Mouse (Mus musculus): ENCODE results near the gene Ube2o.
A peak's percentile ranks its signal among the peaks of the same experiment; 100 is the strongest.

Gene Ube2o

DNA sequence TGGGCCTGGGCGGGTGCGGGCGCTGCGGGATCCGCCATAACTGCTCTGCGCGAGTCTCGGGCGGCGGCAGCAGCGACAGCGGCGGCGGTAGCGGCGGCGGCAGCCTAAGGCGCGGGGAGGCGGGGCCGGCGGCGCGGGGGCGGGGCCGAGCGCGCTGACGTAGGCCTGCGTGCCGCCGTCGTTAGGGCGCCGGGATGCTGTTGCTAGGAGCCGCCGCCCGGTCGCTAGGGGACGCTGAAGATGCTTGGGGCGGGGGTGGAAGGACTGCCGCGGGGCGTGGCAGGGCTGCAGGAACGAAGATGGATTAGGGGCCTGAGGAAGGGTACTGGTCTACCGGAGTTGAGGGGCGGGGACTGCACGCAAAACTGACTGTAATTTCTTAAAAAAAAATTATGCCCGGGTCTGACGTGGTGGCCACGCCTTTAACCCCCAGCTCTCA, at the start of gene Ube2o:
Gene Ube2o (minus strand): TSS at position 72 of the 439 bp plus-strand sequence.
- DNase-seq = peak; percentile 72

DNA sequence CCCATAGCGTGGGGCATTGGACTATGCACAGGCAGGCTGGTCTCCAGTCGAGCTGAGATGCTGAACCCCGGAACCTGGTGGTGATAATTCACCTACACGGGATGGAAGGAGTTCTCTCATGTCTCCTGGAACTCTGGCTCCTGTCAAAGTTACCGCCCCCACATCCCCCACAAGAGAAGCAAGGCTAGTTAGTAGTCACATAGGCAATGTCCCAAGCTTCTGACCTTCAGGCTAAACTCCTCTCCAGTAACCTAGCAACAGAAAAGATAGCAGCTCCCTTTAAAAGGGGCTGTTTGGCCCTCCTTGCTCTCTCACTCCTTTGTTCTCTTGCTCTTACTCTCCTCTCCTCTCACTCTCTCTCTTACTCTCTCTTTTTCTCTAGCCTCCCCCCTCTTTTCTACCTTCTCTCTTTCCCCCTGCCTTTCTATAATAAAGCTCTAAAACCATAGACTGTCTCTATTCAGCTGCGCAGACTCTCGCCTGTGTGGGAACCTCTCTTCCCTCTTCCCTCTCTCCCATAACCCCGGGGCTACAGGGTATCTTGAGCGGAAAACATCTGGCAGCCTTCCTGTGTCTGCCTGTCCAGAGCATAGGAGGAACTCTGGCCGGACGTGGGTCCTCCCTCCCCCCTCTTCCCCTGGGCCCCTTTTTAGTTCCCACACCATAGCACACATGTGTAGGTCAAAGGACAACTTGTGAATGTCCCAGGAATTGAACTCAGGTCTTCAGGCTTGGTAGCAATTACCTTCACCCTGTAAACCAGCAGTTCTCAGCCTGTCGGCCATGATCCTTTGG, 49.1 kb upstream of the Ube2o start:
- no peak for DNase-seq

- no peak for DNase-seq
Observed at GRCm38 (mm10) chr11:116629472-116629871, 48.2 kb upstream of the Ube2o start.

GRCm38 (mm10) chr11:116628712-116629111, 47.5 kb upstream of the Ube2o start:
- peak; percentile 76 for DNase-seq

DNA sequence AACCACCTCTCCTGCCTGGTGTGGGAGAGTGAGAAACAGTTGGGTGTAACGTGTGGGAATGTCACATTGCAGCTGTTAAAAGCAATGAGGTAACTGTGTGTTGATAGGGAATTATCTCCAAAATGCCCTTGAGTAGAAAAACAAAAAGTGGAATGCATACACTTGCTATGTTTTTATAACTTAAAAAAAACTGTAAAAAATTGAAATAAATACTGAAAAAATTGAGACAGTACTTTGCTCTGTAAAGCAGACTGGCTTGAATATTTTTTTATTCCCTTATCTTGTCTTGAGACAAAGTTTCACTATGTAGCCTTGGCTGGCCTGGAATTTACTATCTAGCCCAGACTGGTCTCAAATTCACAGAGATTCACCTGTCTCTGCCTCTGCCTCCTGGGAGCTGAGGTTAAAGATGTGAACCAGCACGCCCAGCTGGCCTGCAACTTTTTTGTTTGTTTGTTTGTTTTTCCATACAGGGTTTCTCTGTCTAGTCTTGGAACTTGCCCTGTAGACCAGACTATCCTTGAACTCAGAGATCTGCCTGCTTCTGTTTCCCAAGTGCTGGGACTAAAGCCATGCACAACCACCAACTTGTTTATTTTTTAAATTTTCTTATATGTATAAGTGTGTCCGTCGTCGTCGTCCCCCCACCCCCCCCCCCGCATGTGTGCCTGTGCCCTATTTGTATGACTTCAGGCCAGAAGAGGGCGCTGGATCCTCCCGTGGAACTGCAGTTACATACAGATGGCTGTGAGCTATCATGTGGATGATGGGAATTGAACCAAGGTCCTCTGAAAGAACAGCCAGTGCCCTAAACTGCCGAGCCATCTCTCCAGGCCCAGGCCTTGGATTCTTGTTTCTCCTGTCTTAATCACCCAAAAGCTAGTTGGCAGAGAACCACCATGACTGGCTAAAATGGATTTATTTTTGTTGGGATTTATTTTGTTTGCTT, 46.1 kb upstream of the Ube2o start:
- no peak for DNase-seq

DNA sequence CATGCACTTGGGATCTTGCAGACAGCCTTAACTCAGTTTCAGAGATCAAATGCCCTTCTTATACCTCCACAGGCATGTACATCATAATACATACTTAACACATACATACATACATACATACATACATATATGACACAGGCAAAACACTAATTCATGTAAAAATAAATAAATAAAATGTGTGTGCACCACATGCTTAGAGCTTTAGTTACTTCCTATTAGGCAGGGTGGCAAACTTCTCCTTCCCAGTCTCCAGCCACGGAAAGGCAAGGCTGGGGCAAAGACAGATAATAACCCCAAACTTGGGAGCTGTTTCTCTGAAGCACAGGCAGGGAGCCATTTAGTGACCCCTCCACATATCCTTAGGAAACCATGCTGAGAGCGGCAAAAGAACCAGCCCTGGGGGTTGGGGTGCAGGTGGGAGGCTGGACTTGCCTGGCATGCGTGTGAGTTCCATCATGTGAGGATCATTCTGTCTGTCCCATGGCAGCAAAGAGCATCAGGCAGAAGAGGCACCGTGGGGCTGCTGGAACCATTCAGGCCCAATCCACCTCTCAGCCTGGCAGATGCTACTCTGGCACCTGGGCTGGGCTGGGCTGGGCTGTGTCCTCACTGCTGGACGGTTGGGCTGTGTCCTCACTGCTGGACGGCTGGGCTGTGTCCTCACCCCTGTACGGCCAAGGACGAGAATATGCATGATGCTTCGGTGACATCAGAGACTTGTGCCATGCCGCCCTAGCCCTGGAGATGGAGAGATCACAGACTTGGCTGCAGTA, 45.2 kb upstream of the Ube2o start, which contains the start of gene Rhbdf2:
Gene Rhbdf2 (minus strand): TSS at position 721 of the 773 bp plus-strand sequence.
- no peak for DNase-seq

GRCm38 (mm10) chr11:116625081-116626000, 44.1 kb upstream of the Ube2o start:
- DNase-seq = no peak

DNA sequence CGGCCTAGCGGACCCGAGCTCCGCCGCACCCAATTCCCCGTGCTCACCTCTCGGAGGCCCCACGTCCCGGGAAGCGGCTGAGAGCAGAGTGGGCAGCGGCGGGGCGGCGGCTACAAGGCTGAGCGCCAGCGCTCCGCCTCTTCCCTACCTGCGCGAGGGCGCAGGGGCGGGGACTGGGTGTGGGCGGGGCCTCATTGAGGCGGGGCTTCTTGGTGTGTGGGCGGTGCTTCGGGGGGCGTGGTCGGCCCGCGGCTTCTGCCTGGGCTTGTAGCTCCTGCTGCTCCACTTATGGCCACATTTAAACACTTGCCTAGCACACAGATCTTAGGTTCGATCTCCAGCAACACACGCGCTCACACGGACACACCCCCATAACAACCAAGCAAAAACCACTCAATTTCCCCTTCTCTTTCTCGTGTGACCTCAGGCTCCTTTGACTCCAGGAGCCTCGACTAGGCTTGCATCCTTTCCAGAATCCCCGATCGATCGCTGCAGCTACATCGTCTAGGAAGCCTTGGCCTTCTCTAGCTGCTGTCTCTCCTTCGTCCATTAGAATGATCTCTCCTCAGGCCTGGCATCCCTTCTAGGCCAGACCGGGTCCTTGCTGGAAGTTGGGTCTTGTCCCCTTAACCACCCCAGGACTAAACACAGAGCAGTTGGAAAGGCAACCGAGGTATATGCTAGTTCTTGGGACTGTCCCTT, 43.0 kb upstream of the Ube2o start:
- peak; percentile 89 for DNase-seq

DNA sequence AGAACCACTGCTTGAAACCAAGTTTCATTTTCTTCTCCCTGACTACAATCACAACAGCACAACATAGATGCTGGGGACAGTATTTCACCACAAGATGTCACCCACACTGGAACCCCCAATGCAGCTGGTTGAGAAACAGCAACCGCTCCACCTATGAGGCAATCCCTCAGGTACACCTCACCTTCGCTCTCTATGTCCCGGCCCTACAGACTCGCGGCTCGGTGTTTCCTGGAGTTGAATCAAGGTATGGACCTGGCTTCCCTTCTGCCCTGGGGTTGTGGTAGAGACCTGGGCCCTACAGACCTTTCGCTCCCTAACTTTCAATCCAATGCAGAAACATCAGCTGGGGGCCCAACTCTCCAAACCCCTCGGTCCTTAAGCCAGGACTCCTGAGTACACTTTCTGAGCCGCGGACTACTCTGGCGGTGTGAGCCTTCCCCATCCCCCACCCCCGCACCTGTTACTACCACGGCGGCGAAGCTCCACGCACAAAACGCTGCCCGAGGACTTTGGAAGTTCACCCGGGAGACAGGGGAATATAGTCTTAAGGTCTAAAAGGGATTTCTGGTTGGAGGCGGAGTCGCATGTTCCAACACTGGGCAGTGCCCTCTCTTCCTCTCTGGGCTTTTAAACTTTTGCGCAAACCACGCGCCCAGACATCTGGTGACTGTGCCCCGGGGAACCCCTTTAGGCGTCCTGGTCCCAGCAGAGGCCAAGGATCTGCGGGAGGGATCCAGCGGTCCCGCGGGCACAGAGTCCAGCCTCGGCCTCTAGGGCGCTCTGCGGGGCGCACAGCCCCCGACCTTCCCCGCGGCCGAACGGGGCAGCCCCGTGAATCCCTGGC, 42.3 kb upstream of the Ube2o start:
- no peak for DNase-seq

- DNase-seq = peak; percentile 84
Observed at GRCm38 (mm10) chr11:116621258-116621704, 40.0 kb upstream of the Ube2o start.

- no peak for DNase-seq
Observed at GRCm38 (mm10) chr11:116620559-116621253, 39.5 kb upstream of the Ube2o start.

DNA sequence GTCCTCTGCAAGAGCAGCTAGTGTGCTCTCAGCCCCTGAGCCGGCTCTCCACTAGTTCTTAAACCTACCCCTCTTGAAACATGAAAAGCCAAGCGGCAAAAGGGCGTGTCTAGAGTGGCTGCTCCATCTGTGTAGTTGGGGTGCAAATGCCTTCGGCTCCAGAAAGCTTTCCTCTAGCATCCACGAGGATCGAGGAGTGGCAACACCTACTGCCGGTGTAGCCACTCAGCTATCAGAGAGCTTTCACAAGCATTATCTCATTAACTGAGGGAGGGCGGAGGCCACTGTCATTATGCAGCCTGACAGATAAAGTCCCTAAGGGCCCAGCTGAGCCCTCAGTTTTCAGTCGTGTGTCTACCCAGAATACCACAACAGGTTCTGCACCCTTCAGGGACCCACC, 38.8 kb upstream of the Ube2o start:
- DNase-seq = no peak

DNA sequence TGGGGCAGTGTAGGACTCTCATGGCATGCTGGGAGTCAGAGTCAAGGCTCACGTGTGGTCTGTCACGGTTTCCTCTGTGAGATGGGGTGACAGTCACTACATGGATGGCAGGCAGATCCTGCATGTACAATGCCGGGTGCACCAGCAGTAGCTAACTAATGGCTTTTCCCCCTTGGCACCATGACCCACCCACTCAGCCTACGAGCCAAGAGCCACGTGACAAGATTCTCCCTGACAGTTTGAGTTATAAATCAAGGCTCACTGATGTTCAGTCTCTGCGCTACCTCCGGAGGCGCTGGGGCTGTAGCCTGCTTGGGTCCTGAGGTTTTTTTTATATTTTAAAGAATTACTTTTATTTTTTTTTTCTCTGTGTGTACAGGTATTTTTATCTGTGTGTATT, 38.3 kb upstream of the Ube2o start:
- DNase-seq = no peak

DNA sequence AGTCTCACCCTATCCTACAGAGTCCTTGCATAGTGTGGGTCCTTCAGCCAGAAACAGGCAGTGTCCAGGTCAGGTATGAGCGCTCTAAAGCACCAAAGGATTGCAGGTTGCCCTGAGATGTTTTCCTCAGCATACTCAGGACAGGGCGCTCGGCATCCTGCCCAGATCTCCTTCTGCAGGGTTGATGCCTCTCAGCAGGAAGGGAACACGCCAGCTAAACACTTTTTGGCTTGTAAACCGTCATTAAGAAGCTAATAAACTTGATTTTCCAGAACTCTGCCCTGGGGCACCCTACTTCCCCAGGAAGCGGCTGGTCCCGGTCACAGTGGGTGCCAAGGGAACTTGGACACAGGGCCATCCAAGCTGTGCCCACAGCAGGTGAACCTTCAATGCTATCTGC, 37.9 kb upstream of the Ube2o start:
- DNase-seq = peak; percentile 74

- DNase-seq = no peak
Observed at GRCm38 (mm10) chr11:116618666-116619065, 37.4 kb upstream of the Ube2o start.

DNA sequence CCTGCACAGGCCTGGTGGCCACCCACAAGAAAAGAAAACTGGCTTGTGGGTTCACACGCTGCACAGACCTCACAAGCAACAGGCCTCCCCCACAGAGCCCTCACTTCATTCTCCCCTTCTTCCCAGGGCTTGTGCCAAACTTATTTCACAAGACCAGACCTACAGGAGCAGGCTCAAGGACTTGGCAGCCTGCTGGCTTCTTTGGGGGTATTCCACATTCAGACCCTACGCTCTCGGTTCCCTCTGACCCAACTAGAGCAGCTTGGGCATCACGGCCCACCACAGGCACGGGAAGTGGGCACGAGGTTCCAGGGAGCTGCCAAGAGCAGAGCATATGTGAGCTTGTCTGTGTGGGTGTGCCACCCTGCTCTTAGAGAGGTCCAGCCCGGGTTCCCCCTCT, 36.4 kb upstream of the Ube2o start:
- DNase-seq = no peak

GRCm38 (mm10) chr11:116616438-116617118, 35.3 kb upstream of the Ube2o start:
- no peak for DNase-seq

DNA sequence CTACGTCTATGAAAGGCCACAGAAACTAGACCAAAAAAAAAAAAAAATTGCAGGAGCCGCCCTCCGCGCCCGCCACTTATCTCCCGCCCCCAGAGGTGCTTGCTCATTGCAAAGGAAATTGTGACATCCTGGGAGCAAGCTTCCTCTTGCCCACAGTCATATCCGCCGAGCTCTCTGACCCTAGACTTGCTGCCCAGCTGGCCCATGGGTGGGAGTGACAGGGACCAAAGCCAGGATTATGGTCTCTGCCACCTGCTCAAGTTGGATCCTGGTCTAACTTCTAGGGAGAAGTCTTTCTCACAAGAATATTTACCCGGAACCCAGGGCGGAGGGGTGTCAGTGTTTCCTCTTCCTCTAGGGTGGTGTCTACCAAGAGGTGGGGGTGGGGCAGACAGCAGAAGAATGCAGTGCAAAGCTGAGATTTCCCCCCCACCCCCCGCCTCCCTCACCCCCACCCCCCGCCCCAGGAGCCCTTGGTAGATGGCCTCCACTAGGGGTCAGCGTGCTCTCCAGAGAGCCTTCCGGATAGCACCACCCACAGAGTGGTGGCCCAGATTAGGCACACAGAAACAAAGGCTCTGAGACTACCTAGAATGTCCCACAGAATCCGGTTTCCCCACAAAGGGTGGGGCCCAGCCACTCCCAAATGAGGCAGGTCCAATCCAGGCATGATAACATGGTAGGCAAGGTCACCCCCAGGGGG, 34.6 kb upstream of the Ube2o start:
- DNase-seq = peak; percentile 53

Data from kidney, adult 11 months (tissue).